Mouse (Mus musculus) neural tube, embryonic 14.5 days (tissue): ENCODE results near the gene Cntfr. TPM values are rescaled to one million over a fixed set of nuclear protein-coding genes. Genes with fewer than 3 reads are reported as not detected.

ENCODE experiments used
- ATAC-seq: fragments of 200-750 bp; cut with Nextera tagmentation; 2 replicates; pipeline ENCODE4 v1.8.0; 2017; ENCODE audit warnings: low read depth, mild to moderate bottlenecking, moderate TSS enrichment, moderate library complexity
- H3K27ac ChIP-seq: fragments of 300-500 bp; sonication (generic); 2 replicates; pipeline ENCODE4 v1.5.1; 2014; ENCODE audit warnings: low read depth, mild to moderate bottlenecking, control low read depth, low read length, moderate library complexity, mixed read lengths
- H3K27me3 ChIP-seq: fragments of 300-500 bp; sonication (generic); 2 replicates; pipeline ENCODE4 v1.6.1; 2014; ENCODE audit warnings: low read length; ENCODE audit not compliant: control insufficient read depth, insufficient read depth
- H3K36me3 ChIP-seq: fragments of 300-500 bp; sonication (generic); 2 replicates; pipeline ENCODE4 v1.6.1; 2014; ENCODE audit warnings: low read length, mixed read lengths; ENCODE audit not compliant: control insufficient read depth, insufficient read depth
- H3K4me1 ChIP-seq: fragments of 300-500 bp; sonication (generic); 2 replicates; pipeline ENCODE4 v1.6.1; 2014; ENCODE audit warnings: low read length; ENCODE audit not compliant: control insufficient read depth, insufficient read depth
- H3K4me2 ChIP-seq: fragments of 300-500 bp; sonication (generic); 2 replicates; pipeline ENCODE4 v1.6.1; 2014; ENCODE audit warnings: mild to moderate bottlenecking, low read depth, low read length, control low read depth
- H3K4me3 ChIP-seq: fragments of 300-500 bp; sonication (generic); 2 replicates; pipeline ENCODE4 v1.5.1; 2014; ENCODE audit warnings: low read depth, low read length, control low read depth, mixed read lengths
- H3K9ac ChIP-seq: fragments of 300-500 bp; sonication (generic); replicated peaks from 2 replicates; pipeline ENCODE4 v1.6.1; 2014; ENCODE audit warnings: low read depth, mild to moderate bottlenecking, control low read depth, low read length, mixed read lengths
- H3K9me3 ChIP-seq: fragments of 300-500 bp; sonication (generic); 2 replicates; pipeline ENCODE4 v1.6.1; 2016; ENCODE audit warnings: low read length; ENCODE audit not compliant: control insufficient read depth
- WGBS: fragments of 180-500 bp; shearing (Covaris S2); extraction: QIAGEN DNeasy Blood & Tissue Kit; methylation state at CpG from one replicate; pipeline ENCODE4 v1.1.7; 2014; 5-methylcytosine and 5-hydroxymethylcytosine counted together
- polyA plus RNA-seq: library from polyadenylated mRNA; unstranded; fragments of >200 nt; fragmentation: Nextera tagmentation; extraction: Ambion mirVana; gene quantifications from 2 replicates; pipeline ENCODE4 v1.2.1, GENCODE M21; 2014

Gene Cntfr
- polyA plus RNA-seq, 1 experiment from 2014 or later: 15.6 TPM

GRCm38 (mm10) chr4:41636882-41637635, 59.8 kb downstream of the Cntfr start:
- no peak overlapping the region for H3K27ac ChIP-seq
- no peak overlapping the region for H3K4me2 ChIP-seq
- H3K9me3 ChIP-seq: no peaks in the 10 kb centered on the region
- H3K36me3 ChIP-seq: no peaks in the 10 kb centered on the region
- H3K27me3 ChIP-seq: no peaks in the 10 kb centered on the region
- WGBS: 68% methylated on average over 10 of the region's 10 CpGs
- no peak overlapping the region for H3K4me3 ChIP-seq
- H3K4me1 ChIP-seq: peaks cover 41% of the 10 kb centered on the region
- no peak overlapping the region; the same call in 1 of the 2 replicates for H3K9ac ChIP-seq
- no peak for ATAC-seq

GRCm38 (mm10) chr4:41636366-41636765, 60.5 kb downstream of the Cntfr start:
- Histone ChIP-seq H3K36me3 (no peaks in the 10 kb centered on the region), H3K27me3 (no peaks in the 10 kb centered on the region), H3K4me1 (peaks cover 48% of the 10 kb centered on the region), H3K9ac (no peak overlapping the region), H3K27ac (no peak overlapping the region), H3K4me3 (no peak overlapping the region), H3K9me3 (no peaks in the 10 kb centered on the region), H3K4me2 (no peak overlapping the region)
- ATAC-seq: no peak
- 34% methylated on average over 7 of the region's 7 CpGs for WGBS

- Histone ChIP-seq H3K36me3 (no peaks in the 10 kb centered on the region), H3K27me3 (no peaks in the 10 kb centered on the region), H3K9me3 (no peaks in the 10 kb centered on the region), H3K4me3 (no peak overlapping the region), H3K4me1 (peaks cover 53% of the 10 kb centered on the region), H3K27ac (no peak overlapping the region), H3K9ac (0 out of 2 replicates have a peak overlapping the region, but pooled peaks have one; percentile 7), H3K4me2 (no peak overlapping the region; the same call in 1 of the 2 replicates)
- ATAC-seq: no peak
- 39% methylated on average over 2 of the region's 2 CpGs for WGBS
These were observed 61.0 kb downstream of the Cntfr start for GRCm38 (mm10) chr4:41635906-41636305.

- H3K27me3 ChIP-seq: no peaks in the 10 kb centered on the region
- no peak overlapping the region for H3K4me2 ChIP-seq
- H3K9me3 ChIP-seq: no peaks in the 10 kb centered on the region
- 71% methylated on average over 8 of the region's 8 CpGs for WGBS
- H3K4me3 ChIP-seq: no peak overlapping the region
- peaks cover 50% of the 10 kb centered on the region for H3K4me1 ChIP-seq
- no peaks in the 10 kb centered on the region for H3K36me3 ChIP-seq
- no peak for ATAC-seq
- no peak overlapping the region for H3K9ac ChIP-seq
- H3K27ac ChIP-seq: no peak overlapping the region
These were observed 61.7 kb downstream of the Cntfr start for GRCm38 (mm10) chr4:41635224-41635623.

- Histone ChIP-seq H3K9me3 (no peaks in the 10 kb centered on the region), H3K36me3 (no peaks in the 10 kb centered on the region), H3K4me2 (no peak overlapping the region), H3K27me3 (no peaks in the 10 kb centered on the region), H3K27ac (no peak overlapping the region), H3K9ac (no peak overlapping the region), H3K4me1 (peaks cover 54% of the 10 kb centered on the region), H3K4me3 (no peak overlapping the region)
- ATAC-seq: no peak
- 97% methylated on average over 8 of the region's 8 CpGs for WGBS
These were observed 62.3 kb downstream of the Cntfr start for GRCm38 (mm10) chr4:41634631-41635030.

GRCm38 (mm10) chr4:41633001-41633400, 63.9 kb downstream of the Cntfr start:
- Histone ChIP-seq H3K27me3 (no peaks in the 10 kb centered on the region), H3K9ac (no peak overlapping the region), H3K9me3 (no peaks in the 10 kb centered on the region), H3K4me1 (peaks cover 51% of the 10 kb centered on the region), H3K27ac (no peak overlapping the region), H3K4me2 (no peak overlapping the region), H3K36me3 (no peaks in the 10 kb centered on the region), H3K4me3 (no peak overlapping the region)
- 81% methylated on average over 9 of the region's 9 CpGs for WGBS
- no peak for ATAC-seq

GRCm38 (mm10) chr4:41631390-41631789, 65.5 kb downstream of the Cntfr start:
- Histone ChIP-seq H3K9ac (no peak overlapping the region), H3K36me3 (no peaks in the 10 kb centered on the region)

GRCm38 (mm10) chr4:41630196-41630595, 66.7 kb downstream of the Cntfr start:
- H3K4me2 ChIP-seq: no peak overlapping the region
- ATAC-seq: no peak
- H3K9ac ChIP-seq: no peak overlapping the region
- WGBS: 37% methylated on average over 6 of the region's 6 CpGs
- H3K4me3 ChIP-seq: no peak overlapping the region
- H3K4me1 ChIP-seq: peaks cover 31% of the 10 kb centered on the region
- H3K27me3 ChIP-seq: no peaks in the 10 kb centered on the region
- H3K9me3 ChIP-seq: no peaks in the 10 kb centered on the region
- no peak overlapping the region for H3K27ac ChIP-seq
- H3K36me3 ChIP-seq: no peaks in the 10 kb centered on the region

More at GRCm38 (mm10) chr4:41631390-41631789, 65.5 kb downstream of the Cntfr start:
- no peaks in the 10 kb centered on the region for H3K27me3 ChIP-seq
- H3K27ac ChIP-seq: peak overlapping the region; percentile 46
- H3K4me1 ChIP-seq: peaks cover 36% of the 10 kb centered on the region
- no peak overlapping the region for H3K4me3 ChIP-seq
- no peak for ATAC-seq
- H3K4me2 ChIP-seq: peak overlapping the region; percentile 14; the same call in 1 of the 2 replicates
- WGBS: 2% methylated on average over 11 of the region's 11 CpGs
- no peaks in the 10 kb centered on the region for H3K9me3 ChIP-seq

GRCm38 (mm10) chr4:41628202-41628927, 68.5 kb downstream of the Cntfr start:
- no peak overlapping the region for H3K4me3 ChIP-seq
- no peaks in the 10 kb centered on the region for H3K9me3 ChIP-seq
- H3K9ac ChIP-seq: no peak overlapping the region
- H3K36me3 ChIP-seq: no peaks in the 10 kb centered on the region
- H3K4me2 ChIP-seq: no peak overlapping the region
- peak overlapping the region; percentile 34; the same call in 1 of the 2 replicates for H3K27ac ChIP-seq
- WGBS: 9% methylated on average over 8 of the region's 8 CpGs
- peak; percentile 66 for ATAC-seq
- peaks cover 31% of the 10 kb centered on the region for H3K4me1 ChIP-seq
- no peaks in the 10 kb centered on the region for H3K27me3 ChIP-seq
